Mouse (Mus musculus): ENCODE measurements at regions not wholly inside any gene's neighbourhood (a gene's known extent, or its start where the extent isn't known, plus 50 kb on each side); places are given as distances from the start of the nearest gene placed in this dataset.

GRCm38 (mm10) chr1:186515071-186515470 is 190.7 kb downstream of the Tgfb2 start:
- TF ChIP-seq CTCF (IDR thresholded peaks at IDR 0.05; ENCODE audit: insufficient read depth, low read length): no peak
- no peak for TF ChIP-seq POLR2A (IDR thresholded peaks at IDR 0.05; ENCODE audit: borderline replicate concordance, extremely low read depth, low read depth, low read length)

Measured in lung, adult 2 months (tissue).